Mouse (Mus musculus) lung, postnatal 36 days (tissue): ENCODE data around the gene Slc28a3.

ENCODE experiments used
- DNase-seq: peaks from one replicate; pipeline ENCODE4 v3.0.0; 2022; ENCODE audit warnings: mixed read lengths

Gene Slc28a3

GRCm38 (mm10) chr13:58558216-58558615 is 52.5 kb downstream of the Slc28a3 start:
- no peak for DNase-seq

- peak; percentile 17 for DNase-seq
Measured at GRCm38 (mm10) chr13:58556018-58556417, 54.7 kb downstream of the Slc28a3 start.

GRCm38 (mm10) chr13:58555561-58555960 is 55.1 kb downstream of the Slc28a3 start:
- DNase-seq = no peak

GRCm38 (mm10) chr13:58551924-58552323 is 58.8 kb downstream of the Slc28a3 start:
- DNase-seq = peak; percentile 19

GRCm38 (mm10) chr13:58547570-58547969 is 63.1 kb downstream of the Slc28a3 start:
- no peak for DNase-seq

GRCm38 (mm10) chr13:58543688-58544408 is 66.8 kb downstream of the Slc28a3 start:
- DNase-seq = no peak

- DNase-seq = peak; percentile 85
Measured at GRCm38 (mm10) chr13:58543066-58543465, 67.6 kb downstream of the Slc28a3 start.

- no peak for DNase-seq
Measured at GRCm38 (mm10) chr13:58542601-58543041, 68.1 kb downstream of the Slc28a3 start.

GRCm38 (mm10) chr13:58542167-58542566 is 68.5 kb downstream of the Slc28a3 start:
- DNase-seq = no peak

GRCm38 (mm10) chr13:58541620-58542019 is 69.1 kb downstream of the Slc28a3 start:
- no peak for DNase-seq

- DNase-seq = no peak
Measured at GRCm38 (mm10) chr13:58538966-58539365, 71.7 kb downstream of the Slc28a3 start.

- no peak for DNase-seq
Measured at GRCm38 (mm10) chr13:58538366-58538765, 72.3 kb downstream of the Slc28a3 start.

- no peak for DNase-seq
Measured at GRCm38 (mm10) chr13:58537916-58538233, 72.8 kb downstream of the Slc28a3 start.

- DNase-seq = no peak
Measured at GRCm38 (mm10) chr13:58537232-58537915, 73.3 kb downstream of the Slc28a3 start.

GRCm38 (mm10) chr13:58536466-58537231 is 74.0 kb downstream of the Slc28a3 start:
- DNase-seq = no peak

GRCm38 (mm10) chr13:58535321-58535720 is 75.4 kb downstream of the Slc28a3 start:
- no peak for DNase-seq

- no peak for DNase-seq
Measured at GRCm38 (mm10) chr13:58534861-58535260, 75.8 kb downstream of the Slc28a3 start.

GRCm38 (mm10) chr13:58534216-58534841 is 76.3 kb downstream of the Slc28a3 start:
- DNase-seq = no peak

GRCm38 (mm10) chr13:58524581-58524980 is 86.1 kb downstream of the Slc28a3 start:
- no peak for DNase-seq

- no peak for DNase-seq
Measured at GRCm38 (mm10) chr13:58523761-58524117, 86.9 kb downstream of the Slc28a3 start.

GRCm38 (mm10) chr13:58523011-58523760 is 87.5 kb downstream of the Slc28a3 start:
- DNase-seq = no peak

- no peak for DNase-seq
Measured at GRCm38 (mm10) chr13:58521331-58522030, 89.2 kb downstream of the Slc28a3 start.
